Mouse (Mus musculus): ENCODE data around the gene 4930568D16Rik. TPM values are rescaled to one million over a fixed set of nuclear protein-coding genes. Genes with fewer than 3 reads are reported as not detected.

4930568D16Rik gene
- total RNA-seq (2022), result not detected

DNA sequence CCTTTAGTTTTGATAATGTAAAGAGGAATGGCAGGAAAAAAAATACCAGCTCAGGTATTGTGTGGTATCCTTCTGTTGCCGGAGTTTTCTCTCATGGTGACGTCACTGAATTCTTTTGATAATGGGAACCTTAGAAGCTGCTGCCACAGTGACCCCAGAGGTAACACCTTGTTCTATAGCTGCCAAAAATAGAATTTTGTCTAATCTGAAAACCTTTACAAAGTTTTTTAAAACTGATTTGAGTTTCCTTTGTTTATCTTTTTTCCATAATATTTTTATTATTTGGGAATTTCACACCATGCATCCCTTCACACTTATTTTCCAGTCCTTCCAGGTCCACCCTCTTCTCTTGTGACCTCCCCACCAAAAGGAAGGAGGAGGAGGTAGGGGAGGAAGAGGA lies at the start of gene 4930568D16Rik:
TSS of gene 4930568D16Rik (minus strand) at position 101 of the 400 bp plus-strand sequence.
- DNase-seq (ENCODE audit: low spot score in 2 of 2), result no peak

DNA sequence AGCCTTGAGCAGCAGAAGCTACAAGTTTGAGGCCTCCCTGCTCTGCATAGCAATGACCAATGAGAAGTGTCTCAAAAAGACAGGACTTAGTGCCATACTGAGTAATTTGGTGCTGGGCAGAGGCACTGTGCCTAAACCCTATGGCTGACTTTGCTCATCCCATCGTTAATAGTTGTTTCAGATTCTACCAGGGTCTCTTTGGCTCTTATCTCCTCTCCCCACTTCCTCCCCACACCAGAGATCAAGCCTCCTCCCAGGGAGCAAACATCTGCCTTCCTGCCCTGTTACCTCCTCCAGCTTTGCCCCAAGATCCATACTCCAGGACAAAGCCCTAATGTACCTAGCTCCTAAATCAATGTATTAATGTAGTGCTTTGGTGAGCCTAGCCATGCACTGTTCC lies 49.7 kb upstream of the 4930568D16Rik start:
- DNase-seq (ENCODE audit: low spot score in 2 of 2), result no peak

DNA sequence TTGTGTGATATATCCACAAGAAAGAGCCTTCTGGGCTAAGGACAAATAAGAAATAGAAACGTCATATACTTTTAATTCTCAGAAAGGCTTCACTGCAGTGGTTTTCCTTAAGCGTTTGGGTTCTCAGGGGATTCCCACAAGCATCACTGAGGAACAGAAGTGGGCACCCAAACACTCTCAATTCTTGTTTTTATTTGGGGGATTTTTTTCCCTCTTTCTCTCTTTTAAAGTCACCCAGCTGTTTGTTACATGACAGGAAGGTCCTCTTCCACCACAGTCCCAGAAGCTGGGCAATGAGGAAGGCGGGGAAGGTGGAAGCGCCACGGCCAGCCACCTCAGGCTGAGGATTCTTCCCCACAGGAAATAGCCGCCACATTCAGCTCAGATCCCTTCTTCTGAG lies 48.9 kb upstream of the 4930568D16Rik start:
- no peak for DNase-seq (ENCODE audit: low spot score in 2 of 2)

DNA sequence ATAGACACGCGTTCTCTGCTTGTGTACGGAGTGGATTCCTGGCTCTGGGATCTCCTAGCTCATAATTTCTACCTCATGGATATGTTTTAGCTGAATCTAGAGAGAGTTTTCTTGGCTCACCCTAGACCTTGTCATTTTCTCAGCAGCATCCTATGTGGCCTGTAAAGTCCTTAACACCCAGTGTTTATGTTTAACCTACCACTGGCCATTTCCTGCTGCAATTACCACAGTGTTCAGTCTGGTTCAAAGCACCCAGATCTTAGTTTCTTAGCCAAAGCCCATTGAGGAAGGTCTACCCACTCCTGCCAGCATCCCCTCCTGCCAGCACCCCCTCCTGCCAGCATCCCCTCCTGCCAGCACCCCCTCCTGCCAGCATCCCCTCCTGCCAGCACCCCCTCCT lies 45.3 kb upstream of the 4930568D16Rik start:
- no peak for DNase-seq (ENCODE audit: low spot score in 2 of 2)

DNA sequence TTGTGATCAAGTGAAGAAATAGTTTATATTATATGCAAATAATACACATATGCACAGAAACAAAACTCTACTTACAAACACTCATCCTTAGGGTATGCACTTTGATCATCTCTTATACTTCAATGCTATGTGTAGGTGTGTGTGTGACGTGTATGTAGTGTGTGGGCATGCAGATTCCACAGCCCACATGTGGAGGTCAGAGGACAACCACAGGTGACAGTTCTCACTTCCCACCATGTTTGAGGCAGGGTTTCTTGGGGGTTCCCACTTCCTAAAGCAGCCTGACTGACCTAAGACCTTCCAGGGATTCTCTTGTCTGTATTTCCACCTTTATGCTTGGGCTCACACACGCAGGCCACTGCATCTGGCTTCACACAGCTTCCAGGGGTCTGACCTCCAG lies 44.7 kb upstream of the 4930568D16Rik start:
- DNase-seq (ENCODE audit: low spot score in 2 of 2), result no peak

DNA sequence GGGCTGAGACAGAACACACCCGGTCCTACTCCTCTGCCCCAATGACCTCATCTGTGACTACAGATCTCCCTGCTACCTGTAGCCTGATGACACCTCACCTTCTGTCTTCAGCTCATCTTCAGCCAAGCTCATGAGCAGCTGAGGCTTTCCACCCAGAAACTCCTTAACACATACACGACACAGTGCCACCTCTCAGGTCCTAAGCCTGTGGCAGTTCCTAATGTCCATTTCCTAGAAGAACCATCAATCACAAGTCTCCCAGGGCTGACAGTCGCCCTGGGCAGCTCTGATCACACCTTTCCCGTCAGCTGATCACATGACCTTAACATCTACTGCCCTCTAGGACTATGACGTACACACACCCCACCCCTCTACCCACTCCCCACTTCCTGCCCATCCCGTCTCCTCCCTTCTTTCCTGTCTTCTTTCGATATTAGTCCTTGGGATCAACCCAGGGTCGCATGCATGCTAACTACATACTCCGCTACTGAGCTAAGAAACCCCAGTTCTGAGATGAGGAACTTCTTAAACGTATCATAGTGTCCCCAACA lies 44.2 kb upstream of the 4930568D16Rik start:
- no peak for DNase-seq (ENCODE audit: low spot score in 2 of 2)

DNA sequence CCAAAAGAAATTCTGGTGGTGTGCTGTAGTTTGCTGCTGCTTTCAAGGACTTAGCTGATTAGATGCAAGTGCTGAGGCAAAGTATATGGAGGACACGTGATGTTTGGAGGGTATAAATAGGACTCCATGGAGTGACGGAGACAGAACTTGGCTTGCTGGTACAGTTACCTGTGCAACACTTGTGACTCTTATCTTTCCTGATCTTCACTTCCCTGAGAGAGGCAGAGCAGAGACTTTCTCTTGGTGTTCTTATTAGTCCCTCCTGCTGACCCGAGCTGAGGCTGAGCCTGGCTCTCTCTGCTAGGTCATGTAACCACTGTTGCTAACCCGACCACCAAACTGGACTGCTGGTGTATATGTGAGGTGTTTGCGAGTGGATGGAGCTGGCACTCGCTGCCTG lies 41.9 kb upstream of the 4930568D16Rik start:
- no peak for DNase-seq (ENCODE audit: low spot score in 2 of 2)

DNA sequence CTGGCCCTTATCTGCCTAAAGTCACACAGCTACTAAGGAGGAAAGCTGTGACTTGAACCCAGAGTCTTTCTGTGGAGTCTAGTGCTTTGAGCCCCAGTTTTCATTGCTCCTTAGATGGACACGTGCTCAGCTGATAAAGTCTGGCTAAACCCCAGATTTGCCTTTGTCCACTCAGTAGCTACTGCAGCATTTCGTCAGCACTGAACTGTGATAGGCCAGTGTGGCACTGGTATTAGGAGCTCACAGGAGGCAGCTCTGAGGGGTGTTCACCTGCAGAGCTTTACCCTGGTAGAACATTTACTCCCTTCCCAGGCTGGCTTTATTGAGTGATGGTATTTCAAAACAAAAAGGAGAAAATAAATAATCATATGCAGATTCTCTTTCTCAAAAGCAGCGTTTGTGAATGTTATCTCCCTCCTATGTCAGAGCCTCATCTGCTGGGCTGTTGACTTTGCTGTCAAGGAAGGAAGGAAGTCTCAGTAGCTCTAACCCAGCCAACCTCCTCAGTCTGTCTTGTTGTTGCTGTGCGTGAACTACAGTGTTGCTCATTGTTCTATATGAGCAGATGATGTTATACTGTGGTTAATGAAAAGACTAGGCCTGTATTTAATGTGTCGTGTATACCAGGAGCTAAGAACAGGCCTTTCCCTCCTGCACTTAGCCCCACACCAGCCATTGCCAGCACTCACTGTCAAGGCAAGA lies 41.0 kb upstream of the 4930568D16Rik start:
- DNase-seq (ENCODE audit: low spot score in 2 of 2), result no peak

DNA sequence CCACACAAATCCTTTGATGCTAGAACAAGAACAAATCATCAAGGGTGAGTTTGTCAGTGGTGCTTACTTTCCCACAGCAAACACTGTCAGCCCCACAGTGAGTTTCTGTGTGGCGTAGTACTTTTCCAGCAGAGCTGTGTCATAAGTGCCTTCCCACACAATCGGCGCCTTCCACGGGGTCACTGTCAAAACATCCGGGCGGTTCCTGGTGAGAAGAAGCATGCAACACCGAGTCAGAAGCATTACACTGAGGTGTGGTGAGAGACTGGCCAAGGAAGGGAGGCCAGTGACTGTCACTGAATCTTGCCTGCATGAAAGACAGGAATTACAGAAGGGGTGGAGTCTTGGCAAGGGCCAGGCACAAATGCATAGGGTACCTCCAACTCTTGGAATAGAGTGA lies 40.3 kb upstream of the 4930568D16Rik start:
- DNase-seq (ENCODE audit: low spot score in 2 of 2), result no peak

DNA sequence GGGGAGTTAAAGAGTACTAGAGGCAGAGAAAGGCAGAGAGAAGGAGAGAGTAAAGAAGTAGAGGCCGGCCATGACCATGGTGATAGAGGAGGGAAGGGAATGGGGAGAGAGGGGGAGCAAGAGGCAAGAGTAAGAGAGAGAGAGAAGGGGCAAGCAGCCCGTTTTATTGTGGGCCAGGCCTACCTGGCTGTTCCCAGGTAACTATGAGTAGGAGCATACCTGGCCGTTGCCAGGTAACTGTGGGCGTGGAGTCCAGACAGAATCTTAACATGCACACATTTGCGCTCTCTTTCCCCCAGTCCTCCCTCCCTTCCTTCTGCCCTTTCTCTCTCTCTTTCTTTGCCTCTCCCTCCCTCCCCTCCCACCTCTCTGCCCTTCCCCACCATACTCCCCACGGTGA lies 39.7 kb upstream of the 4930568D16Rik start:
- no peak for DNase-seq (ENCODE audit: low spot score in 2 of 2)

DNA sequence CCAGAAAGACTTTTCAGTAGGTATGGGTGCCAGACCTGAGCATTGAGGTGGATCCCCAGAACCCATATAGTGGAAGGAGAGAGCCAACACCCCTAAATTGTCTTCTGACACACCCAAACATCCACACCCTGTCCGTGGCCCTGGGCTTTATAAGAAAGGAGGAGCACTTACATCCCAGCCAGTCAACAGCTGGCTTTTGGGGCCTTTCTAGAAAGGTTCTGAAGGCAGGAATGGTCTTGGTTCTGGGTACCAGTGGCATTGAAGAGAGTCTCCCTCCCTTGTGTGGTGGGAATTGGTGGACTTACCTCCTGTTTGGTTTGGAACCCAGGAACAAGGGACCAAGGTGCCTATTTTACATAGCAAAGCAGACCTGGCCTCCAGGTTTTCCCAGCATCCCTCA lies 39.1 kb upstream of the 4930568D16Rik start:
- DNase-seq (ENCODE audit: low spot score in 2 of 2), result no peak

DNA sequence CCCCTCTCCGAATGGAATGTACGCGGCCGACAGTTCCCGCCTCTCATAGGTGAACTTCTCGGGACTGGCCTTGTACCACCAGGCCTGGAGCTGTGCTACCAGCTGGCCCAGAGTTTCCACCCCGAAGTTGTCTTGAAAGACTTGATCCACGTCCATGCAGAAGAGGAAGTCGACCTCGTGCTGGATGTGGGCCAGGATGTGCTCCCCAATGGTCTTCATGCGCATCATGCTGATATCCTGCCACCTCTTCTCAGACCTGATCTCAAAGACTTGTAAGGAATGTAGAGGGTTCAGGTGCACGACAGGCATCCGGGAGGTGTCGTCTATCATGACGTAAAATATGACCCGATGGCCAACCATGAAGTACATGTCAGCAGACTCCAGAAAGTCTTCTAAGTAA lies 34.9 kb upstream of the 4930568D16Rik start:
- DNase-seq (ENCODE audit: low spot score in 2 of 2), result no peak

DNA sequence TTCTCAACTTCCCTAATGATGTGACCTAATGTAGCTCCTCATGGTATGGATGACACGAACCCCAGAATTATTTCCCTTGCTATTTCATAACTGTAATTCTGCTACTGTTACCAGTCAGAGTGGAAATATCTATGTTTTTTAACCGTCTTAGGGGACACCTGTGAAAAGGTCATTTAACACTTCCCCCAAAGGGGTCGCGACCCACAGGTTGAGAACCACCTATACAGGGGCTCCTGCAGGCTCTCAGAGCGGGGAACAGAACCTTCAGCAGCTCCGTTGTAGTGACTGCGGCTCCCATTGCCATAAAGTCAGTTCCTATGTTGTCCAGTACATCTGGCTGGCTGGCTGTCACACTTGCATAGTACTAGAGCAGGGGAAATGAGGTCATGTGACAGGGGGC lies 33.2 kb upstream of the 4930568D16Rik start:
- no peak for DNase-seq (ENCODE audit: low spot score in 2 of 2)

DNA sequence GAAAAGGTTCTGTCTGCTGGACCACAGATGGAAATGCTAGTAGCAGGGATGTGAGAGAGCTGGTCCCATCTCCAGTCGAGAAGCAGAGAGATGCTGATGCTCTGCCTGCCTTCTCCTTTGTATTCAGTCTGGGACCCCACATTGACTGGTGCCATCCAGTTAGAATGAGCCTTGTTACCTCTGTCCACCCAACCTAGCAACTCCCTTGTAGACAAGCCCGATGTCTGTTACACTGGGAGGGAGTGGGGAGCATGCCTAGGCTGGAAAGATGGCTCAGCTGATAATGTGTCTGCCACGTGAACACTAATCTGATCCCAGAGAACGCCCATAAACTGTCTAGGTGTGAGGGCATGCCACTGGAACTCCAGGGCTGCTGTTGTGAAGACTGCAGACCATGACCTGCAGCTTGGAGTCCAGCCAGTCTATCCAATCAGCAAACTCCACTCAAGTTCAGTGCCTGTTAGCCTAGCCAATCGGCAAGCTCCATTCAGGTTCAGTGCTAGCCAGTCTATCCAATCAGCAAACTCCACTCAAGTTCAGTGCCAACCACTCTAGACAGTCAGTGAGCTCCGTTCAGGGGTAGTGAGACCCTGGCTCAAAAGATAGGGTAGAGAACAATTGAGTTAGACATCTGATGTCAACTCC lies 30.8 kb upstream of the 4930568D16Rik start:
- no peak for DNase-seq (ENCODE audit: low spot score in 2 of 2)

DNA sequence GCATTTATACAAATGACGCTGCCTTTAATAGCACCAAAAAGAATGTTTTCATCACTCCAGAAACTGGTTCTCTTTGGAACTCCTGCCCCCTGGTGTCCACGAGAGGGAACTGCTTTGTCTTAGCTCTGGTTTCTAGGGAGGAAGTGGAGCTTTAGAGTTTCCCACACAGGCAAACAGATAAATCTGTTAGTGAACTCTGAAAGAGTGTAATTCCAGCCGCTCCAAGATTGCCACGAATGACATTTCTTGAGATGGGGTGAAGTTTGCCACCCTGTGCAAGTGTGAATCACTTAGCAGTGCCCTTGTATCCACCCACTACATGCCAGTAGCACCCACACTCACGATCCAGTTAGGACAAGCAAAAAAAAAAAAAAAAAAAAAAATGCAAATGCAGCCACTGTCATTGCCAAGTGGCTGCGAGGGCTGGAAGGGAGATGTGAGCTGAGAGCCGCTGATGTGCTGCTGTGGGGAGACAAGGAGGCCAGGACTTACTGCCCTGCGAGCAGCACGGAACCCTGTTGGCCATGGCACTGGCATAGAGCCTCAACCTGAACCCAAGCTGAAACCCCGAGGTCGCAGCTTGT lies 30.2 kb upstream of the 4930568D16Rik start:
- peak; percentile 37 to 52 for DNase-seq (ENCODE audit: low spot score in 2 of 2)

DNA sequence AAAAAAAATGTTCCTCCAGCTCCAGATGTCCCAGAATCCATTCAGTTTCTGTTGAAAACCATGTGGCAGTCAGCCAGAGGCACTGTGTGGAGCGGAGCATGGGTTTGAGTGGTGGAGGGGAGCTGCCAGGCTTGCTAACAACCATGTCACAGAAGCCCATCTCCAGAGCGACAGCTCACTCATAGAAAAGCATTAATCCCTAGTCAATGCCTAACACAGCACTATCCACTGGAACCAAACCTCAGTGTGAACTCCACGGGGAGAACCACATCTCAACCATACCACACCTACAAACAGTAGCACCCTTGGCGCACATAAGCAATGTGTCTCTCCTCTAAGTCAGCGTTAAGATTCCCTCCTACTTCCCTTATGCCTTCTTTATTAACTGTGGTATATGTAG lies 29.6 kb upstream of the 4930568D16Rik start, which contains the start of gene 4930402F06Rik:
TSS of gene 4930402F06Rik (minus strand) at position 80 of the 400 bp plus-strand sequence.
- no peak for DNase-seq (ENCODE audit: low spot score in 2 of 2)

DNA sequence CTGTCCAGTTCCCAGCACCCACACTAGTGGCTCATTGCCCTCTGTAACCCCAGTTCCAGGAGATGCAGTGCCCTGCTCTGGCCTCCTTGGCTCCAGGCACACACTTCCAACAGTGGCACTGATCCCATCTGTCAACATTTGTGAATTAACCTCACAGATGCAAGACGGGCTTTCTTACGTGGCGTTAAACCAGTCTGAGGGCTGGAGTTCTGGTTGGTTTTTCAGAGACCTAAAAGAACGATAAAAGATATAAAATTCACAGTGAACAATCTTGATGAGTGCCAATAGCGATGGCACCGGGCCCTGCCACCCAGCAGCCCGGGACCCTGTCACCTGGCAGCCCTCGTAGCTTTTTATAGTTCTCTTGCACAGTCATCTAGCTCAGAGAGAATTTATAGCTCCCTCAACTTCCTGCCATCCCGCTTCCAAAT lies 17.9 kb upstream of the 4930568D16Rik start:
- DNase-seq (ENCODE audit: low spot score in 2 of 2), result peak; percentile 34 to 46

DNA sequence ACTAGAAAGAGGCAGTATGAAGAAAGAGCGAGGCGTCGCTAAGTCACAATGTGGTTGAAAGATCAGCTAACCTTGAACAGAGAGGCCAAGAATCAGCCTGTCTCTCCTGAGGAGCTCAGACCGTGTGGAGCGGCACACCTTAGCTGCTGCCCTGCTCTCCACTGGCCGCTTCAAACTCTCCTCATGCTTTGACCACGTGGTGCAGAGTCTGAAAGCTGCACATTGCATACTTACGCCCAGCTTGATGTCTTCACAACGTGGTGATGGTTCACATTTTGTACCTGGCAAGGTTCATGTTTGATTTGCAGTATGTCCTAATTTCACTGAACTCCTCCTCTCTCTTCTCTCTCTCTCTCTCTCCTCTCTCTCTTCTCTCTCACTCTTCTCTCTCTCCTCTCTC lies 11.8 kb upstream of the 4930568D16Rik start:
- no peak for DNase-seq (ENCODE audit: low spot score in 2 of 2)

DNA sequence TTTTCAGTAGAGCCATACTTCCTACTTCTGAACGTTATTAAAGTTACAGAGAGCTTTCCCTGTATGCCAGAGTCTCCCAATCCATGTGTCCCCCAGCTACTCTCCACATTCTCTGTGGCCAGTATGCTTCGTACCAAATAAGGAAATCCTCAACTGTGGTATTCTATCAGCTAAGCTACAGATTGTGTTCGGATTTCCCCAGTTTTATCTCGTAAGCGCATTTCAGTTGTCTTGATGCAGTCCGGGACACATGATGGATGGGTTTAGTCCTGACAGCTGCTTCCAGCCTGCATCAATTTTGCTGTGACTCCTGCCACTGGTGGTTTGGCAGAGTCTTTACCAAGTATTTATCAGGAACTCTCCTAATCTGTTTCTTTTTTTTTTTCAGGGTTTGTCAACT lies 10.1 kb upstream of the 4930568D16Rik start:
- DNase-seq (ENCODE audit: low spot score in 2 of 2), result no peak

DNA sequence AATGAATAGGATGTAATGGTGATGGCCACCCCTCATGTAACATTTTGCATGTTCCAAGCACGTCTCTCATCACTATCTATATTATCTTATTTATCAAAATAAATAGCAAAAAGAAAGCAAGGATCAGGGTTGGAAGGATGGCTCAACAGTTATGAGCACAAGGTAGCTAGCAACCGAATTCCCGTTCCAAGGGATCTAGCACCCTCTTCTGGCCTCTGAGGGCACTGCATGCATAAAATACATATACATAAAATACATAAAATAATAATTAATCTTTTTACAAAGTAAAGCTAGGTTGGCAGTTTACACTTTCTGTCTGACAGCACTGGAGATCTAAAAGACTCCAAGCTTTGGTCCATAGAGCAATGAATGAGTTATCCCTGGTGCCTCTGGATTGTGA lies 5.5 kb upstream of the 4930568D16Rik start:
- DNase-seq (ENCODE audit: low spot score in 2 of 2), result no peak

DNA sequence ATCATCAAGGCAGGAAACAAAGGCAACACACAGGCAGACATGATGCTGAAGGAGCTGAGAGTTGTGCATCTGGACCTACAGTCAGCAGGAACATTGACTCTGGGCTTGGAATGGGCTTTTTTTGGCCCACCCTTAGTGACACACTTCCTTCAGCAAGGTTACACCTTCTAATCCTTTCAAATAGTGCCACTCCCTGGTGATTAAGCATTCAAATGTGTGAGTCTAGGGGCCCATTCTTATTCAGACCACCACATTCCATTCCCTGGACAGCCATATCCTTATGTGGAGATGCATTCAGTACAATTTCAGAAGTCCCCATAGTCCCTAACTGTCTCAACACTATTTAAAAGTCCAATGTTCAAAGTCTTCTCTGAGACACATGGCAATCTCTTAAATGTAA lies 3.2 kb upstream of the 4930568D16Rik start:
- no peak for DNase-seq (ENCODE audit: low spot score in 2 of 2)

DNA sequence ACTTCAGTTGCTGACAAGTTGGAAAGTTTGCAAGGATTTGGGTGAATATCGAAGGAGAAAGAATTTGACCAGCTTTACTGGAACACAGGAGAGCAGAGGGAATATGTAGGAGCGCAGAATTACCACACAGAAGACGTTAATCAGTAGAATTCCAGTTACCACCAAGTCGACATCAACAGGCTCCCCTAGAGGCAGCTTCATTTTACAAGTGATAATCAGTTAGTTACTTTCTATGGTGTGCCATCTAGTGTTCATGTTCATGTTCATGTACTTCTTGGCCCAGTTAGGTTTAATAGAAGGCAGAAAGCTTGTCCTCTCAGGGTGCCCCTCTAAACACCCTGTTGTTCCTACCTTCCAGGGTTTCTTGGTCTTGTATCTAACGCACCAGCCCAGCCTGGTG lies 18.3 kb downstream of the 4930568D16Rik start:
- no peak for DNase-seq (ENCODE audit: low spot score in 2 of 2)
